Mouse (Mus musculus): ENCODE data around the gene Actr2. TPM values are rescaled to one million over a fixed set of nuclear protein-coding genes. Genes with fewer than 3 reads are reported as not detected.

Actr2 gene
- total and polyA plus RNA-seq, 3 experiments: 5.0 to 140 (median 109) TPM

DNA sequence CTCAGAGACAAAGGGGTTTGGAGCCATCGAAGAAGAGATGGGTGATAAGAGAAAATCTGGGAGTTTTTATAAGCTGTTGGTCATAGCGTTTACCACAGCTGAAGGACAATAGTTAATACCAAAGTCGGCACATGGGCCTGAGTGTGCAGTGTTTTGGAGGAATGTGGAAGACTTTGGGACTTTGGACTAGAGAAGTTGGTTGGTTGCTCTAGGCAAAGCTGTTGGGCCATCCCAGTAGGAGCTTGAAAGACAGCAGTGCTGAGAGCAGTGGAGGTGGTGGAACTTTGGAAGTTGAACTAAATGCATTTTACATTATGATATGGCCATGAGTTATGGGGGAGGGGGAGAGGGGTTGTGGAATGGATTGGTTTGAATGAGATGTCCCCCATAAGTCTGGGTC, 99.3 kb downstream of the Actr2 start:
- DNase-seq: no peak

Other genes with a start within 250 kb of the Actr2 start
- gene Spred2, start 188.5 kb downstream of the Actr2 start, total RNA-seq (2021): 10 to 100 TPM; 27.5 to 34.0 TPM
- 26.3 and 36.6 TPM in 2 replicates for gene Spred2, start 188.5 kb downstream of the Actr2 start, polyA plus RNA-seq (2012; rRNA removed)
- 100 to 1,000 TPM; 165 to 173 TPM for gene Rab1a, start 88.5 kb upstream of the Actr2 start, total RNA-seq (2021)
- 28.4 and 34.4 TPM in 2 replicates for gene Rab1a, start 88.5 kb upstream of the Actr2 start, polyA plus RNA-seq (2012; rRNA removed)
- 10 to 100 TPM; 19.8 to 24.2 TPM for gene Cep68, start 136.5 kb upstream of the Actr2 start, total RNA-seq (2021)
- 14.0 and 17.8 TPM in 2 replicates for gene Cep68, start 136.5 kb upstream of the Actr2 start, polyA plus RNA-seq (2012; rRNA removed)
- 1 to 10 TPM; 8.9 to 9.5 TPM for gene Slc1a4, start 219.8 kb upstream of the Actr2 start, total RNA-seq (2021)
- 4.4 and 5.5 TPM in 2 replicates for gene Slc1a4, start 219.8 kb upstream of the Actr2 start, polyA plus RNA-seq (2012; rRNA removed)

Data from adrenal gland, adult 2 months (tissue).